Mouse (Mus musculus): ENCODE results near the gene Eif2ak4.

DNA sequence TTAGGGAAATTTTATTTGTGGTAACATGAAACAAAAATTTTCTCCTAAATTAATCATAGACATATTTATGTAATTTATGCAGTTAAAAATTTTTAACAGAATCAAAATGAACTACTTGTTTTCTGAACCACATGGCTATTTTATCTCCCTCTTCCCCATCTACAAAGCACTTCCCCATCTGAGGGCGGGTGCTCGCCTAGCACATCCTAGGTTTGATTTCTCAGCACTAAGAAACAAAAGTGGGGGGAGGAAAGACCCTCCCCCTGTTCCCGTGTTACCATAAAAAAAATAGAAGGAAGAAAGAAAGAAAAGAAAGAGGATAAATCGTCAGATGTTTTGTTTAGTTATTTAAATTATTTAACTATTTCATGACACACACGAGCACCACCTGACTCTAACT lies 2.8 kb downstream of the Eif2ak4 start:
- TF ChIP-seq CTCF (IDR thresholded peaks at IDR 0.05; ENCODE audit: low read depth) (no peak), EP300 (optimal IDR thresholded peaks at IDR 0.05) (no peak)
